Mouse (Mus musculus): ENCODE measurements around the gene Nek7. TPM values are rescaled to one million over a fixed set of nuclear protein-coding genes. Genes with fewer than 3 reads are reported as not detected.

The Nek7 gene
- polyA plus RNA-seq, 1 experiment from 2014 or later: 12.1 TPM

GRCm38 (mm10) chr1:138518235-138518634, 101.7 kb downstream of the Nek7 start:
- H3K27ac ChIP-seq (replicated peaks): no peak overlapping the region; the same call in 1 of the 2 replicates
- 25% methylated on average over 5 of the region's 5 CpGs for WGBS
- H3K4me2 ChIP-seq (replicated peaks): no peak overlapping the region
- no peaks in the 10 kb centered on the region for H3K36me3 ChIP-seq
- H3K4me1 ChIP-seq: peaks cover 9% of the 10 kb centered on the region
- H3K9me3 ChIP-seq: no peaks in the 10 kb centered on the region
- no peak overlapping the region for H3K4me3 ChIP-seq
- H3K9ac ChIP-seq (replicated peaks): no peak overlapping the region
- peak; percentile 53; the same call in 1 of the 2 replicates for ATAC-seq (replicated peaks)
- no peaks in the 10 kb centered on the region for H3K27me3 ChIP-seq

GRCm38 (mm10) chr1:138517360-138518099, 102.4 kb downstream of the Nek7 start:
- H3K4me2 ChIP-seq (replicated peaks): no peak overlapping the region
- no peaks in the 10 kb centered on the region for H3K27me3 ChIP-seq
- peaks cover 9% of the 10 kb centered on the region for H3K4me1 ChIP-seq
- H3K9me3 ChIP-seq: no peaks in the 10 kb centered on the region
- H3K4me3 ChIP-seq: no peak overlapping the region
- ATAC-seq (replicated peaks): no peak
- no peaks in the 10 kb centered on the region for H3K36me3 ChIP-seq
- WGBS: 57% methylated on average over 6 of the region's 6 CpGs
- H3K9ac ChIP-seq (replicated peaks): no peak overlapping the region
- no peak overlapping the region; the same call in 1 of the 2 replicates for H3K27ac ChIP-seq (replicated peaks)

- Histone ChIP-seq H3K27me3 (no peaks in the 10 kb centered on the region), H3K9me3 (no peaks in the 10 kb centered on the region), H3K4me1 (peaks cover 9% of the 10 kb centered on the region), H3K4me3 (no peak overlapping the region), H3K4me2 (replicated peaks) (no peak overlapping the region), H3K9ac (replicated peaks) (no peak overlapping the region), H3K27ac (replicated peaks) (no peak overlapping the region), H3K36me3 (no peaks in the 10 kb centered on the region)
- 86% methylated on average over 2 of the region's 2 CpGs for WGBS
- ATAC-seq (replicated peaks): no peak
Measured at GRCm38 (mm10) chr1:138516946-138517345, 103.0 kb downstream of the Nek7 start.

GRCm38 (mm10) chr1:138515362-138515761, 104.6 kb downstream of the Nek7 start:
- H3K27me3 ChIP-seq: no peaks in the 10 kb centered on the region
- H3K4me2 ChIP-seq (replicated peaks): no peak overlapping the region
- H3K27ac ChIP-seq (replicated peaks): no peak overlapping the region
- H3K9ac ChIP-seq (replicated peaks): no peak overlapping the region
- H3K4me3 ChIP-seq: no peak overlapping the region
- no peak for ATAC-seq (replicated peaks)
- peaks cover 9% of the 10 kb centered on the region for H3K4me1 ChIP-seq
- H3K36me3 ChIP-seq: no peaks in the 10 kb centered on the region
- 72% methylated on average over 9 of the region's 9 CpGs for WGBS
- H3K9me3 ChIP-seq: no peaks in the 10 kb centered on the region

GRCm38 (mm10) chr1:138513982-138514381, 106.0 kb downstream of the Nek7 start:
- 82% methylated on average over 4 of the region's 4 CpGs for WGBS
- Histone ChIP-seq H3K4me3 (no peak overlapping the region), H3K27me3 (no peaks in the 10 kb centered on the region), H3K9me3 (no peaks in the 10 kb centered on the region), H3K9ac (replicated peaks) (no peak overlapping the region), H3K4me1 (peaks cover 9% of the 10 kb centered on the region), H3K36me3 (no peaks in the 10 kb centered on the region), H3K27ac (replicated peaks) (no peak overlapping the region), H3K4me2 (replicated peaks) (no peak overlapping the region)
- ATAC-seq (replicated peaks): no peak

- no peaks in the 10 kb centered on the region for H3K27me3 ChIP-seq
- 58% methylated on average over 4 of the region's 4 CpGs for WGBS
- ATAC-seq (replicated peaks): no peak
- peaks cover 26% of the 10 kb centered on the region for H3K4me1 ChIP-seq
- no peak overlapping the region for H3K9ac ChIP-seq (replicated peaks)
- H3K36me3 ChIP-seq: no peaks in the 10 kb centered on the region
- no peak overlapping the region for H3K27ac ChIP-seq (replicated peaks)
- H3K9me3 ChIP-seq: no peaks in the 10 kb centered on the region
- no peak overlapping the region for H3K4me2 ChIP-seq (replicated peaks)
- no peak overlapping the region for H3K4me3 ChIP-seq
Measured at GRCm38 (mm10) chr1:138510566-138510965, 109.4 kb downstream of the Nek7 start.

- Histone ChIP-seq H3K27ac (replicated peaks) (no peak overlapping the region), H3K4me2 (replicated peaks) (no peak overlapping the region)
- 37% methylated on average over 13 of the region's 13 CpGs for WGBS
Measured at GRCm38 (mm10) chr1:138507446-138508043, 112.4 kb downstream of the Nek7 start.

GRCm38 (mm10) chr1:138507014-138507413, 112.9 kb downstream of the Nek7 start:
- no peaks in the 10 kb centered on the region for H3K27me3 ChIP-seq
- peaks cover 32% of the 10 kb centered on the region for H3K4me1 ChIP-seq
- 12% methylated on average over 4 of the region's 4 CpGs for WGBS
- no peak overlapping the region for H3K4me3 ChIP-seq
- no peak overlapping the region for H3K9ac ChIP-seq (replicated peaks)
- no peaks in the 10 kb centered on the region for H3K36me3 ChIP-seq
- H3K9me3 ChIP-seq: no peaks in the 10 kb centered on the region
- no peak overlapping the region for H3K4me2 ChIP-seq (replicated peaks)
- ATAC-seq (replicated peaks): peak; percentile 58
- H3K27ac ChIP-seq (replicated peaks): 0 out of 2 replicates have a peak overlapping the region, but pooled peaks have one; percentile 31

More at GRCm38 (mm10) chr1:138507446-138508043, 112.4 kb downstream of the Nek7 start:
- Histone ChIP-seq H3K9me3 (no peaks in the 10 kb centered on the region), H3K4me1 (peaks cover 32% of the 10 kb centered on the region), H3K4me3 (no peak overlapping the region), H3K27me3 (no peaks in the 10 kb centered on the region), H3K9ac (replicated peaks) (no peak overlapping the region), H3K36me3 (no peaks in the 10 kb centered on the region)
- ATAC-seq (replicated peaks): peak; percentile 29; the same call in 1 of the 2 replicates

- no peak overlapping the region for H3K27ac ChIP-seq (replicated peaks)
- H3K9ac ChIP-seq (replicated peaks): no peak overlapping the region
- ATAC-seq (replicated peaks): no peak
- WGBS: 33% methylated on average over 5 of the region's 5 CpGs
- H3K4me1 ChIP-seq: peaks cover 50% of the 10 kb centered on the region
- no peaks in the 10 kb centered on the region for H3K9me3 ChIP-seq
- no peaks in the 10 kb centered on the region for H3K27me3 ChIP-seq
- no peaks in the 10 kb centered on the region for H3K36me3 ChIP-seq
- no peak overlapping the region for H3K4me2 ChIP-seq (replicated peaks)
- no peak overlapping the region for H3K4me3 ChIP-seq
Measured at GRCm38 (mm10) chr1:138504228-138504627, 115.7 kb downstream of the Nek7 start.

GRCm38 (mm10) chr1:138500691-138501090, 119.2 kb downstream of the Nek7 start:
- peak overlapping the region; percentile 84 for H3K27ac ChIP-seq (replicated peaks)

GRCm38 (mm10) chr1:138500155-138500554, 119.8 kb downstream of the Nek7 start:
- H3K4me1 ChIP-seq: peaks cover 58% of the 10 kb centered on the region
- peak overlapping the region; percentile 41 for H3K4me2 ChIP-seq (replicated peaks)
- ATAC-seq (replicated peaks): peak; percentile 67
- H3K4me3 ChIP-seq: peak overlapping the region; percentile 8
- no peaks in the 10 kb centered on the region for H3K36me3 ChIP-seq
- WGBS: 4% methylated on average over 10 of the region's 10 CpGs
- 0 out of 2 replicates have a peak overlapping the region, but pooled peaks have one; percentile 5 for H3K9ac ChIP-seq (replicated peaks)
- no peaks in the 10 kb centered on the region for H3K9me3 ChIP-seq
- no peaks in the 10 kb centered on the region for H3K27me3 ChIP-seq
- H3K27ac ChIP-seq (replicated peaks): peak overlapping the region; percentile 84

More at GRCm38 (mm10) chr1:138500691-138501090, 119.2 kb downstream of the Nek7 start:
- H3K4me1 ChIP-seq: peaks cover 53% of the 10 kb centered on the region
- no peaks in the 10 kb centered on the region for H3K27me3 ChIP-seq
- H3K9me3 ChIP-seq: no peaks in the 10 kb centered on the region
- ATAC-seq (replicated peaks): no peak
- H3K4me2 ChIP-seq (replicated peaks): peak overlapping the region; percentile 41; the same call in 1 of the 2 replicates
- no peaks in the 10 kb centered on the region for H3K36me3 ChIP-seq
- no peak overlapping the region for H3K9ac ChIP-seq (replicated peaks)
- WGBS: 16% methylated on average over 6 of the region's 6 CpGs
- H3K4me3 ChIP-seq: no peak overlapping the region

- peaks cover 53% of the 10 kb centered on the region for H3K4me1 ChIP-seq
Measured at GRCm38 (mm10) chr1:138499461-138499860, 120.5 kb downstream of the Nek7 start.

More at GRCm38 (mm10) chr1:138499461-138499860, 120.5 kb downstream of the Nek7 start:
- Histone ChIP-seq H3K9me3 (no peaks in the 10 kb centered on the region), H3K4me2 (replicated peaks) (peak overlapping the region; percentile 41), H3K27me3 (no peaks in the 10 kb centered on the region), H3K9ac (replicated peaks) (peak overlapping the region; percentile 20; the same call in 1 of the 2 replicates), H3K27ac (replicated peaks) (peak overlapping the region; percentile 84), H3K36me3 (no peaks in the 10 kb centered on the region), H3K4me3 (peak overlapping the region; percentile 21; the same call in 1 of the 2 replicates)
- ATAC-seq (replicated peaks): peak; percentile 72
- 9% methylated on average over 9 of the region's 9 CpGs for WGBS

Data from forebrain, embryonic 15.5 days (tissue).